Mouse (Mus musculus): Measurements from ENCODE around the gene Ulk4. TPM values are rescaled to one million over a fixed set of nuclear protein-coding genes. Genes with fewer than 3 reads are reported as not detected.
"Not testable (repeated sequence)": the region's sequence is repeated elsewhere in the genome, so short reads cannot be mapped to it uniquely, and the experiment has no call there.

Ulk4 gene
- polyA plus RNA-seq, 2 experiments, result 0.40 to 30.5 TPM

GRCm38 (mm10) chr9:121058116-121058515 lies 218.9 kb downstream of the Ulk4 start:
- no peaks in the 10 kb centered on the region for H3K9me3 ChIP-seq (ENCODE audit: control insufficient read depth, low read length)
- H3K36me3 ChIP-seq (replicated peaks; ENCODE audit: control insufficient read depth, insufficient read depth, low read depth), result no peaks in the 10 kb centered on the region
- H3K4me2 ChIP-seq (ENCODE audit: low read depth), result no peak overlapping the region
- H3K27ac ChIP-seq, result no peak overlapping the region
- no peak overlapping the region for H3K4me3 ChIP-seq (ENCODE audit: insufficient read depth in 1 of 2, low read depth in 2 of 2, low read length in 2 of 2)
- no peak for TF ChIP-seq EP300 (IDR thresholded peaks at IDR 0.05; ENCODE audit: low read depth)
- TF ChIP-seq CTCF (IDR thresholded peaks at IDR 0.05; ENCODE audit: low read depth), result no peak
- H3K27me3 ChIP-seq (ENCODE audit: control insufficient read depth, insufficient read depth, low read length), result no peaks in the 10 kb centered on the region
- no peak for DNase-seq (ENCODE audit: low read depth in 3 of 3, low spot score in 3 of 3)
- ATAC-seq (ENCODE audit: insufficient read depth), result no peak
- no peaks in the 10 kb centered on the region for H3K4me1 ChIP-seq (replicated peaks; ENCODE audit: control insufficient read depth in 2 of 2, insufficient read depth in 2 of 2, low read length in 1 of 2)
- WGBS (ENCODE audit: insufficient replicate concordance), result 69% methylated on average over 7 of the region's 7 CpGs
- no peak overlapping the region for H3K9ac ChIP-seq (replicated peaks)

GRCm38 (mm10) chr9:121057401-121057800 lies 219.6 kb downstream of the Ulk4 start:
- TF ChIP-seq CTCF (IDR thresholded peaks at IDR 0.05; ENCODE audit: low read depth), result no peak
- no peak for TF ChIP-seq EP300 (IDR thresholded peaks at IDR 0.05; ENCODE audit: low read depth)
- H3K4me3 ChIP-seq (ENCODE audit: insufficient read depth in 1 of 2, low read depth in 2 of 2, low read length in 2 of 2), result no peak overlapping the region
- no peak overlapping the region for H3K4me2 ChIP-seq (ENCODE audit: low read depth)
- DNase-seq (ENCODE audit: low read depth in 3 of 3, low spot score in 3 of 3) (no peak), ATAC-seq (ENCODE audit: insufficient read depth) (no peak)
- no peak overlapping the region for H3K27ac ChIP-seq
- H3K4me1 ChIP-seq (replicated peaks; ENCODE audit: control insufficient read depth in 2 of 2, insufficient read depth in 2 of 2, low read length in 1 of 2), result no peaks in the 10 kb centered on the region
- H3K9me3 ChIP-seq (ENCODE audit: control insufficient read depth, low read length), result no peaks in the 10 kb centered on the region
- H3K36me3 ChIP-seq (replicated peaks; ENCODE audit: control insufficient read depth, insufficient read depth, low read depth), result no peaks in the 10 kb centered on the region
- no peaks in the 10 kb centered on the region for H3K27me3 ChIP-seq (ENCODE audit: control insufficient read depth, insufficient read depth, low read length)
- H3K9ac ChIP-seq (replicated peaks), result no peak overlapping the region
- 48% methylated on average over 9 of the region's 9 CpGs for WGBS (ENCODE audit: insufficient replicate concordance)

GRCm38 (mm10) chr9:121056526-121056925 lies 220.5 kb downstream of the Ulk4 start:
- no peak for DNase-seq (ENCODE audit: low read depth in 3 of 3, low spot score in 3 of 3)
- WGBS (ENCODE audit: insufficient replicate concordance), result 65% methylated on average over 3 of the region's 3 CpGs

GRCm38 (mm10) chr9:121056036-121056435 lies 221.0 kb downstream of the Ulk4 start:
- Histone ChIP-seq H3K4me2 (ENCODE audit: low read depth) (no peak overlapping the region), H3K27ac (no peak overlapping the region), H3K36me3 (replicated peaks; ENCODE audit: control insufficient read depth, insufficient read depth, low read depth) (no peaks in the 10 kb centered on the region), H3K9me3 (ENCODE audit: control insufficient read depth, low read length) (no peaks in the 10 kb centered on the region), H3K4me1 (replicated peaks; ENCODE audit: control insufficient read depth in 2 of 2, insufficient read depth in 2 of 2, low read length in 1 of 2) (no peaks in the 10 kb centered on the region), H3K4me3 (ENCODE audit: insufficient read depth in 1 of 2, low read depth in 2 of 2, low read length in 2 of 2) (no peak overlapping the region), H3K27me3 (ENCODE audit: control insufficient read depth, insufficient read depth, low read length) (no peaks in the 10 kb centered on the region), H3K9ac (replicated peaks) (no peak overlapping the region)
- ATAC-seq (ENCODE audit: insufficient read depth) (no peak), DNase-seq (ENCODE audit: low read depth in 3 of 3, low spot score in 3 of 3) (no peak)
- WGBS (ENCODE audit: insufficient replicate concordance), result 68% methylated on average over 5 of the region's 5 CpGs
- TF ChIP-seq CTCF (IDR thresholded peaks at IDR 0.05; ENCODE audit: low read depth), result no peak
- TF ChIP-seq EP300 (IDR thresholded peaks at IDR 0.05; ENCODE audit: low read depth), result no peak

More at GRCm38 (mm10) chr9:121056526-121056925, 220.5 kb downstream of the Ulk4 start:
- Histone ChIP-seq H3K4me1 (replicated peaks; ENCODE audit: control insufficient read depth in 2 of 2, insufficient read depth in 2 of 2, low read length in 1 of 2) (no peaks in the 10 kb centered on the region), H3K4me3 (ENCODE audit: insufficient read depth in 1 of 2, low read depth in 2 of 2, low read length in 2 of 2) (no peak overlapping the region), H3K4me2 (ENCODE audit: low read depth) (no peak overlapping the region), H3K36me3 (replicated peaks; ENCODE audit: control insufficient read depth, insufficient read depth, low read depth) (no peaks in the 10 kb centered on the region), H3K27me3 (ENCODE audit: control insufficient read depth, insufficient read depth, low read length) (no peaks in the 10 kb centered on the region), H3K9me3 (ENCODE audit: control insufficient read depth, low read length) (no peaks in the 10 kb centered on the region), H3K27ac (no peak overlapping the region), H3K9ac (replicated peaks) (no peak overlapping the region)
- TF ChIP-seq EP300 (IDR thresholded peaks at IDR 0.05; ENCODE audit: low read depth) (no peak), CTCF (IDR thresholded peaks at IDR 0.05; ENCODE audit: low read depth) (no peak)
- ATAC-seq (ENCODE audit: insufficient read depth), result no peak

- not testable (repeated sequence) for H3K4me3 ChIP-seq (ENCODE audit: insufficient read depth in 1 of 2, low read depth in 2 of 2, low read length in 2 of 2); H3K27ac ChIP-seq; DNase-seq (ENCODE audit: low read depth in 3 of 3, low spot score in 3 of 3); H3K36me3 ChIP-seq (replicated peaks; ENCODE audit: control insufficient read depth, insufficient read depth, low read depth); H3K27me3 ChIP-seq (ENCODE audit: control insufficient read depth, insufficient read depth, low read length); H3K4me1 ChIP-seq (replicated peaks; ENCODE audit: control insufficient read depth in 2 of 2, insufficient read depth in 2 of 2, low read length in 1 of 2); H3K4me2 ChIP-seq (ENCODE audit: low read depth); H3K9ac ChIP-seq (replicated peaks); H3K9me3 ChIP-seq (ENCODE audit: control insufficient read depth, low read length); ATAC-seq (ENCODE audit: insufficient read depth)
- WGBS (ENCODE audit: insufficient replicate concordance), result 36% methylated on average over 9 of the region's 9 CpGs
These were observed 231.3 kb downstream of the Ulk4 start for GRCm38 (mm10) chr9:121045657-121046056.
